Mouse (Mus musculus): ENCODE measurements at regions not wholly inside any gene's neighbourhood (a gene's known extent, or its start where the extent isn't known, plus 50 kb on each side); places are given as distances from the start of the nearest gene placed in this dataset.

DNA sequence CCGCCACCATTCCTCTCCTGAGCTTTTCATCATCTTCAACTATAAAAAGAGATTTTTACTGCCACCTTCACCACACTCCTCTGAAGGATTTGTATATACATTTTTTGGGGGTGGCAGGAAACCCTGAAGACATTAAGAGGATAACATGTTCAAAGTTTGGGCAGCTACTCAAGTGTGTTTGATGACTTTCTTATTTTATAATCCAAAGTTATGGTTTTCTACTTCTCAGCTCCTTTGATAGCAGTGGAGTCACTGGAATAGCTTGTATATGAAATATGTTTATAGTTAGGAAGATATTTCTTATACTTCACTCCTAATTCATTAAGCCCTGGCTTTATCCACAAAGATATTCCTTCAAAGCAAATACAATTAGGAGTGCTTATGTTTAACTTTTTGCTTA is 229.5 kb upstream of the Lcorl start:
- no peak for DNase-seq (ENCODE audit: low spot score)

DNA sequence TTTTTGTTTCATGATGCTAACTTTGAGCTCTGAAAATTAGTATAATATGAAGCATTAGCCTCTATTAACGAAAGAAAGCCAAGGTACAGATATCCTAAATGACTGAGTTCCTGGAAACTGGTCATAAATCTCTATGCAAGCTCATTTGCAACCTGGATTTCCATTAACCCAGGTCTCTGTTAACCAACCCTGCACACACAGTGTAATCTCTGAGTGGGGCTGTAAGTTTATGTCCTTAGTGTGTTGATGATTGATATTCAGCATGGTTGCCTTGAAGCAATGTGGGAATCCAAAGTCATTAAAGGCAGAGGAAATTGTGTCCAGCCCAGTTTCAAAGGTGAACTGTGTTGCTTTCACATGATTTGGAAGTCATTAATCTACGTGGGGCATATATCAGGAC is 225.9 kb upstream of the Lcorl start:
- DNase-seq (ENCODE audit: low spot score), result no peak

- DNase-seq (ENCODE audit: low spot score), result no peak
These were observed 216.3 kb upstream of the Lcorl start for GRCm38 (mm10) chr5:46073744-46074143.

GRCm38 (mm10) chr5:46073136-46073535 is 215.7 kb upstream of the Lcorl start:
- no peak for DNase-seq (ENCODE audit: low spot score)

DNA sequence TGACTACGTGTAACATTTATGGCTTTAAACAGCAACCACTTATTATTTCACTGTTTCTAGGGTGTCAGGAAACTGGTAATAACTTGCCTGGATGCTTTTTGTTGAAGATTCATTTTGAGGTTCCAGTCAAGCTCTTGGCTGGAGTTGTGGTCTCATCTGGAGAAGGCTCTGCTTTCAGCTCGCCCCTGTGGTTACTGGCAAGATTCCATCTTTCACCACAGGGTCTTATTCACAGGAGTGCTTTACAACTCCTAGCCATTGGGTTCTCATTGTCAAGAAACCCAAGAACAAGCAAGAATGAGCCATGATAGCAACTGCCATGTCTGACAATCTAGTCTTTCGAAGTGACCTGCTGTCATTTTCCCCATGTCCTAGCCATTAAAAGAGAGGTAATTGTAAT is 202.5 kb upstream of the Lcorl start:
- no peak for DNase-seq (ENCODE audit: low spot score)

DNA sequence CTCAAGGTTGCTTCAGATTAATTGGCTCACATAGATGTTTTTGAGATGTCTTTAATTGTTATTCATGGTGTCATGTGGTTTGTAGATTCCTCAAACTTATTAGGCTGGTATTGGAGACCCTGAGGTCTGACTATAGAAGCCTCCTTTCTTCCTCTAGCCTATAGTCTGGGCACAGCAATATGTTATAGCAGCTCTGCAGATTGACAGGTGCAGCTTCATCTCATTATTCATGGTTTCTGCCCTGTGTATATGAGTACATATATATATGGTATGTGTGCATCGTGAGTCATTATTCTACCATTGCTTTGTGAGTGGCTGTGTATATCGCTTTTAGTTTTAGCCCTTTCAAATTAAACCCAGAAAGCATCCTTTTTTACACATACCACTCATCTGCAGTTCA is 197.4 kb upstream of the Lcorl start:
- no peak for DNase-seq (ENCODE audit: low spot score)

- DNase-seq (ENCODE audit: low spot score), result no peak
These were observed 185.4 kb upstream of the Lcorl start for GRCm38 (mm10) chr5:46042684-46043348.

DNA sequence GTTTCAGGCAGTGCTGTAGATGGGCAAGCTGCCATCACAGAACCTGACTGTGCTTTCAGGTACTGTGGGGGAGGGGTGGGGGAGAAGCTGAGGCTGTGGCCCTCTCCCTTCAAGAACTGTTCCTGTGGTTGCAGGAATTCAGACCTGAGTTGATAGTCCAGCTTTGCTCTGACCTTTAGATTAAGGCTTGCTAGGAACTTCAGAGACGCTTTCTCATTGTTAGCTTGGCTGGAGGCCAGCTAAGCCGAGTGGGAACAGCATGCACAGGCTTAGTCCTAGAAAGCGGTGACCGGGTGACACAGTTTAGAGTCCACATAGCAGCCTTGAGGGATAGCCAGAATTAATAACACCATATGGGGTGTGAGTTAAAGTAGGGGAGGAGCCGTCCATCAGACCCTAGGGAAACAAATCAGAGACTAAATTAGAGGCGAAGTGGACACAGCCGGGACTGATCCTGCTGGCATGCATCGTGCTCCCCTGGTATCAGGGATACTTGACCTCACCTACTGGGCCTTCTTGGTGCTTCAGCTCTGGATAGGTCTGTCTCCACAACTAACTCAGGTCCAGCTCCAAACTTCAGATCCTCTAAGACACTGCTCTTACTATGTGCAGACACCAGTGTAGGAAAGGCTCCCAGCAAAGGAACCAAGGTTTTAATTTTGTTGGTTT is 175.7 kb upstream of the Lcorl start:
- no peak for DNase-seq (ENCODE audit: low spot score)

DNA sequence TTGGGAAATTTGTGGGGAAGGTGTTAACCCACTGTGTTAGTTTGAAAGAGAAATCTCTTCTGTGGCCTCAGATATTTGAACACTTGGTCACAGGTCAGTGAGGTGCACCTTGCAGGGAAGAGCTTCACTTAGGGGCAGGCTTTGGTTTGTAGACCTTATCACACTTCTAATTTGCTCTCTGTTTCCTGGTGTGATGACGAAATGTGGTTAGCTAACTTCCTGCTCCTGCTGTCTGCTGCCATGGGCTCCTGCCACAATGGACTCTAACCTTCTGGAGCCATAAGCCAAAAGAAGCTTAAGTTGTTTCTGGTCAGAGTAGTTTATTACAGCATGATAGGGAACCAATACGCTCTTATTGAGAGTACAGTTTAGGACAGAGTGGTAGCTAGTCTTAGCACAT is 174.8 kb upstream of the Lcorl start:
- DNase-seq (ENCODE audit: low spot score), result no peak

GRCm38 (mm10) chr5:46024138-46024537 is 166.7 kb upstream of the Lcorl start:
- no peak for DNase-seq (ENCODE audit: low spot score)

DNA sequence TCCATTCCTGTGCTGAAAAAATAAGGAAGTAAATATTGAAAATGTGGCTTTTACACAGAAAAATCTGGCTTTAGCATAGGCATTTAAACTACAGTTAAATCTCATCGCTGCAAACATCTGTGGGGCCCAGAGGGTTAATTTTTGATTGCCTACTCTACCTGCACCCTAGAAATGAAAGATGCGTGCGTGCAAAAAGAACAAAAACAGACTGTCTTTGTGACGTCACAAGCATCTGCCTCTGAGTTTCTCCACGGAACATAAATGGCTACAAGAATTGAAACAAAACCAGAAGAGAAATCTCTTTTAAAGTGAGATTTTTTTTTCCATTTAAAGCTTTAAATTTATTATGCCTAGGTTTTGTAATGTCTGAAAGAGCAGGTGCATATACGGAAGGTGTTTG is 166.0 kb upstream of the Lcorl start:
- DNase-seq (ENCODE audit: low spot score), result no peak

DNA sequence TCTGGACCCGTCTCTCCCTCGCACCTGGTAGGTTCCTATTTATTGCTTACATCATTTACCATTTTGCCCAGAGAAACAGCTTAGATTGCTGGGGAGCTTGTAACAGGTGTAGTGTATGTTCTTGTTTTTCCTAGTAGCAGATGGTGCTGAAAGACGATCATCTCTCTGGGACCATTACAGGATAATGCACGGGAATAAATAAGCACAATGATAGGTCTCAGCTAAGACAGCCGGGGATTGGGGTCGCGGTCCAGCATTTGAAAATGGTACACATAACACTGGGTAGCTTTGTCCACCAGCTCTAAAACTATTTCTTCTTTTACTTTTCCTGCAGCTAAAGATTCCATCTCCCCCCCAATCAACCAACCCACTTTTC is 164.6 kb upstream of the Lcorl start:
- DNase-seq (ENCODE audit: low spot score), result peak; percentile 15

DNA sequence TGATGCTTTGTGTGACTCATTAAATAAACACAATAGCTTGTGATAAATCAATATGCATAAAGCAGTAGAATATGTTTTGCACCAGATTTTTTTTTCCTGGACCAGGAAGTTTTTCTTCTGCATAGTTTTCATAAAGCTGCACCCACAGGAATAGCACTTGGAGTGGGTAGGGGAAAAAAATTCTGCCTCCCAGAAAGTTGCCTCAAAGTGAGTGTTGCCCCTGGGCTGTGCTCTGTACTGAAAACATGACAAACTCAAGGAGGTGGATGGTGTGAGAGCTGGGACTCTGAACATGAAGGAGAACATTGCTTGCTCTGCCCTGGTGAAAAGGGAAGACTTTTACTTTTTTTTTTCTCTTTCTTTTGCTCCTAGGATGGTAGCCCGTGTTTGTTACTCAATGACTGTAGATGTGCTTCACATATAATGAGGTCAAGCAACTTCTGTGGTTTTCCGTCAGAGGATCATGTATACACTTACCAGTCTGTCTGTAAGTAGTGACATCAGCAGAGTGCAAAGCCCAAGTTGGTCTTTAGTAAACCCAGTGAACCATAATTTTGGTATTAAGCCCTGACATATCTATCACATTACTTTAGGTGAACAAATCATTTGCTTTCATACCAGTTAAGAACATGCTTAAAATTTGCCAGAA is 164.1 kb upstream of the Lcorl start:
- no peak for DNase-seq (ENCODE audit: low spot score)

DNA sequence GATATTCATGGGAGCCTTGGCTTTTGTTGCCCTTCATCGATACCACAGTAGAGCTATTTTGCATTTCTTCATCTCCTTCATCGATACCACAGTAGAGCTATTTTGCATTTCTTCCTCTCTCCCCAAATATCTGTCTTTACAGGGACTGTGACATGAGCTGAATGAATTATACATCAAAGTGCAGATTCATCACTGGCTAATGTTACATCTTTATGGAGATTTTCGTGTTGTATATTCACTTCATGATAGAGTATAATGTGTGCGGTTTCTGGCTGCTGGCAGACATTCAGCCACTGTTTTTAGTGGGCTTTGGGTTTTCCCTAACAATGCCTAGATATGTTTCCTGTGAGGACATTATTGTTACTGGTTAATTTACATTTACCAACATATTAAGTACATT is 162.8 kb upstream of the Lcorl start:
- no peak for DNase-seq (ENCODE audit: low spot score)

DNA sequence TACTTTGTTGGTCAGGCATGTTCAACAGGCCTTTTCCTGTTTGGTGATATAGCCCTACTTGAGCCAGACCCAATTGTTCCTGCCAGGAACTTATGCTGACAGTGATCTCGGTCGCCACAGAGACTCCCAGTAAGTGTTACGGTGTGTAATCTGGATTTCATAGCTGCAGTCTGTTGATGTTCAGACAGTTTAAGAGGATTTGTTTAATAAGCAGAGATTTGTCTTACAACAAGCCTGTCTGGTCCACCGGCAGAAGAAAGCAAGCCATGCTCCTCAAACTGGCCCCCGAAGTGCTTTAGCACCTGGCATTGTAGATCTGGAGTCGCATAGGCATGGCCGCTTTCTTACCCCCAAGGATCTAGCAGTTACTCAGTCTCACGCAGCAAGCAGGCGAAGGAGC is 150.0 kb upstream of the Lcorl start:
- DNase-seq (ENCODE audit: low spot score), result no peak

DNA sequence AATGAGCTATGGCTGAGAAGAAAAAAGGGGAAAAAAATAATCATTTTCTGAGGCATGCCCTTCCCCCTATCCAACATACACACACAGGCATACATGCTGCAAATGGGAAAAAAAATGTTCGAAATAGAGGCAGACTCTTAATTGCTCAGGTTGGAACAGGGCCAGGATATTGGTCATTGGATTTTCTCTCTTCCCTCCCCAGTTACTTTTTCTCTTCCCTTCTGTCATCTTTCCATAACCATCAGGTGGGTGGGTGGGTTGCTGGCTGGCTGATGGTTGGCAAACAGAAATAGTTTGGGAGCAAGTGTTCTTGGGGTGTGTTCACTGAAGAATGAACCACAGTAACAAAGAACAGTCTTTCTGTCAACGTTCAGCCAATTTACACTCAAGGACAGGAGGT is 149.3 kb upstream of the Lcorl start:
- DNase-seq (ENCODE audit: low spot score), result no peak

DNA sequence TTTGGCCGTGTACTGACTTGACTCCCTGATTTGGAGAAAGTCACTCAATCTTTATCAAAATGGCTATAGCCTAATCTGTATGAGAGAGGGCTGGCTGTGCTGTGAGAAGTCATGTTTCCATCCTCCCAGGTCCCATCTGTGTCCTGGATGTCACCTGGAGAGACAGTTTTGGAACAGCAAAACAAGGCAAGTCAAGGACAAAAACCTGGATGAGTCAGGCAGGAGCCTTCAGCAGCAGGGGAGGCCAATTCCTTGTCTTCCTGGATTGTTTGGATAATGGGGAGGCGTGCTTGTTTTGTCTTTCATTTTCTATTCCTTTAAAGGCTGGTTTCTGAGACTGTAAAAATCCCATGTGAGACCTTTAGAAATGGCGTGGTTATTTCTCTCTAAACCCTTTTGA is 148.8 kb upstream of the Lcorl start:
- DNase-seq (ENCODE audit: low spot score), result no peak

GRCm38 (mm10) chr5:46005631-46006030 is 148.2 kb upstream of the Lcorl start:
- DNase-seq (ENCODE audit: low spot score), result no peak

DNA sequence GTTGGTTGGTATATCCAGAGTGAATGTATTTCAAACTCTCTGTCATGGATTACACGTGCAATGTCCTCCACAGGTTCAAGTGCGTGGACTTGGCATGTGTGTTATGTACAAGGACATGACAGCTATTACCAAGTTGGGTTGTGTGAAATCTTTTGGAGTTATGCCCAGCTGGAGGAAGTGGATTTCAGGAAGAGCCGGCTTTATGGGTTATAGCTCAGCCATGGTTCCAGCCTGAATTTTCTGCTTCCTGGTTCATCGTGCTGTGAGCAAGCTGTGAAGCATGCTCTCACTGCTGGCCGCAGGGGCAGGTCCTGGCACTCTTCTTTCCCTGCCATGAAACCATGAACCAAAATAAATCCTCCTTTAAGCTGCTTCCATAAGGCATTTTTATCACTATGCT is 144.6 kb upstream of the Lcorl start:
- no peak for DNase-seq (ENCODE audit: low spot score)

DNA sequence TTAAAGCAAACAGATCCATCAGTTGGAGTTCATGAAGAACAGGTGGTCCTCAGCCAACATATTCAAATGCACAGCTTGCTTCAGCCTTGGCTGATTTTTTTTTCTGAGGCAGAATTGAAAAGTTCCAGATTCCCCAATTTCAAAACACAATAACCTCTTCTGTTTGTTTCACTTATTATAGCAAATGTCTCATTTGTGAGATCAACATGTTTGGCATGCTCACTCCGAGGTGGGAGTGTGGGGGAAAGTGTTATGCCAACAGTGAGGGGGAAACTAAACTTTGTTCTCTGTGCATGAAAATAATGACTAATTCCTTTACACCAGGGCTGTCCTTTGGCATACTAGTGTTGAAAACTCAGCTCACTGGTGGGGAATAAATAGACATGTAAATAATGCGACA is 100.4 kb upstream of the Lcorl start:
- DNase-seq (ENCODE audit: low spot score), result no peak

DNA sequence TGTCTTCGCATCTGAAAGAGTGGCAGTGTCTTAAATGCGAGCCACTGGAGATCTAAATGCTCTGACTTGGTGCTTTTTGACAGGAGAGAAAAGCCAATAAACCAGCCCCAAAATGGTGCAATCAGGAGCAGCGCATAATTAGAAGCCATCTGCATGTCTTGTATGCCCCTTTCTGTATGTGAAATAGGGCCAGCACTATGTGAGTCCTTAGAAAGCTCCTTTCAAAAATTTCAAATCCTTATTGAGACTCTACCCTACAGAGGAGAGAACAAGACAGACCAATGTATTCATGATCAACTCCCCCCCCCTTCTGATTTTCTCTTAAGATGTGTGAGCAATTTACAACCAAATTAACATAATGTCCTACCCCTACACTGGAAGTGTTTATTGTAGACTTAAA is 86.6 kb upstream of the Lcorl start:
- DNase-seq (ENCODE audit: low spot score), result no peak

DNA sequence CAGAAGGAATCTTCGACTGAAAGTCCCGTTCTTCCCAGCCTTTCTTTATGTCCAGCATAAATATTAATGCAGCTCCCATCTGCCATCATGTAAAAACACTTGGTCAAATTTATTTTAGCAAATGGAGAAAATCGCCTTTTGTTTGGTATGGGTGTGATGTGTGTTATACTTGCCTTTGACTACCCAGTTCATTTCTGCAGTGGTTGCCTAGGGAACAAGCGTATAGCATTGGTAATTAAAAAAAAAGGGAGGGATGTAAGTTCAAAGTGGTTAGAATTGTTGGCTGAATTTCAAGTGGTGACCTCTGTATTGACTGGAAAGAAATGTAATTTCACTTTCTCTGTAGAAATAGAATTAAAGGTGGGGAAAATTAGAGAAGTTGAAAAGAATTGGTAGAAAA is 75.6 kb upstream of the Lcorl start:
- no peak for DNase-seq (ENCODE audit: low spot score)

DNA sequence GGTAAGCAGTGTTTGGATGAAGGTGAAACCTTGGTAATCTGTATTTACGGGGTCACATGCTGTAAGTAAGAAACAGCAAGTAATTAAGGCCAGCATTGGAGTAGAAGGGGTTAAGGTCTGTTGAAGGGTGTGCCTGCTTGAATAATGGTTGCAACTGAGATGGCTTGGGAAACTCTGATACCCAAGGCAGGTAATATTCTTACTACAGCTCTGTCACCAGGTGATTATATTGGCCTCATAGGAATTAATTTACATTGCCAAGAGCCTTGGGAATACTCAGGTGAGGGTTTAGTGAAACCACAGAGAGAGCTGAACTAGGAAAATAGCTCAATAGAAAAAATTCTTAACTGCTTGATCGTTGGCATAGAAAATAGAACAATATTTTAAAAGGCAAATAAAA is 73.8 kb upstream of the Lcorl start:
- DNase-seq (ENCODE audit: low spot score), result no peak

DNA sequence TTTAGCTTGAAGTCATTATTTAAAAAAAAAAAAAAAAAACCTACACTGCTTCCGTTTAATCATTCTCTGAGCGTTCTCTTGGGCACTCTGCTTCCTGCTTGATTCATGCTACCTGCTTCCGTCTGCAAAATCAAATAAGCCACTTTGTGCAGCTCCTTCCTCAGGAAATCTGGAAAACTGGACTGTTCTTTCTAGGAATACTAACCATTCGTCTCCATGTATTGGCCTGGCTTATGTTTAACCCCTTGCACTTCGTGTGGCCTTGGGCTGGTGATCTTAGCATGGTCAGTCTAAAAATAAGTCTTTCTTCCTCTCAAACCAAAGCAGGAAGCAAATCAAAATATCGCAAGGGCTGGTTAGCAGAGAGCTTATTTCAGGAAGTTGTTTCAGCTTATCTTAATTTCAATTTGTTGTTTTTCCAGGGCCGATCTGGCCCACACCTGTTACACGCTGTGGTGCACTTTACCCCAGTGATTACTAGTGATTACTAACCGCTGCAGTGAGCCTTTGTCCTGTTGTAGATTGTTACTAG is 68.5 kb upstream of the Lcorl start:
- peak; percentile 8 for DNase-seq (ENCODE audit: low spot score)
